Mouse (Mus musculus) forebrain, embryonic 12.5 days (tissue): ENCODE measurements around the gene Cdh23. TPM values are rescaled to one million over a fixed set of nuclear protein-coding genes. Genes with fewer than 3 reads are reported as not detected.
A peak's percentile ranks its signal among the peaks of the same experiment; 100 is the strongest.

Experiments used
- ATAC-seq: fragments of 200-750 bp; cut with Nextera tagmentation; 2 replicates; pipeline ENCODE4 v1.8.0; 2017; ENCODE audit warnings: moderate TSS enrichment; ENCODE audit not compliant: low FRiP score
- H3K27ac ChIP-seq: fragments of 300-500 bp; sonication (generic); 2 replicates; pipeline ENCODE4 v1.5.1; 2016; ENCODE audit warnings: mild to moderate bottlenecking
- H3K27me3 ChIP-seq: fragments of 300-500 bp; sonication (generic); 2 replicates; pipeline ENCODE4 v1.6.1; 2016; ENCODE audit warnings: mild to moderate bottlenecking
- H3K36me3 ChIP-seq: fragments of 300-500 bp; sonication (generic); replicated peaks from 2 replicates; pipeline ENCODE4 v1.6.1; 2016; ENCODE audit warnings: mild to moderate bottlenecking
- H3K4me1 ChIP-seq: fragments of 300-500 bp; sonication (generic); 2 replicates; pipeline ENCODE4 v1.6.1; 2016
- H3K4me2 ChIP-seq: fragments of 300-500 bp; sonication (generic); 2 replicates; pipeline ENCODE4 v1.6.1; 2016; ENCODE audit warnings: mild to moderate bottlenecking, moderate library complexity
- H3K4me3 ChIP-seq: fragments of 300-500 bp; sonication (generic); replicated peaks from 2 replicates; pipeline ENCODE4 v1.5.1; 2016; ENCODE audit warnings: mild to moderate bottlenecking
- H3K9ac ChIP-seq: fragments of 300-500 bp; sonication (generic); 2 replicates; pipeline ENCODE4 v1.6.1; 2016; ENCODE audit warnings: mild to moderate bottlenecking
- H3K9me3 ChIP-seq: fragments of 300-500 bp; sonication (generic); 2 replicates; pipeline ENCODE4 v1.6.1; 2016
- WGBS: fragments of 180-500 bp; shearing (Covaris S2); methylation state at CpG from one replicate; pipeline ENCODE4 v1.1.7; 2016; 5-methylcytosine and 5-hydroxymethylcytosine counted together
- polyA plus RNA-seq: library from polyadenylated mRNA; unstranded; fragments of >200 nt; fragmentation: Nextera tagmentation; extraction: Ambion mirVana; gene quantifications from 2 replicates; pipeline ENCODE4 v1.2.1, GENCODE M21; 2016

Gene Cdh23
- polyA plus RNA-seq, 1 experiment from 2014 or later = 2.5 TPM

DNA sequence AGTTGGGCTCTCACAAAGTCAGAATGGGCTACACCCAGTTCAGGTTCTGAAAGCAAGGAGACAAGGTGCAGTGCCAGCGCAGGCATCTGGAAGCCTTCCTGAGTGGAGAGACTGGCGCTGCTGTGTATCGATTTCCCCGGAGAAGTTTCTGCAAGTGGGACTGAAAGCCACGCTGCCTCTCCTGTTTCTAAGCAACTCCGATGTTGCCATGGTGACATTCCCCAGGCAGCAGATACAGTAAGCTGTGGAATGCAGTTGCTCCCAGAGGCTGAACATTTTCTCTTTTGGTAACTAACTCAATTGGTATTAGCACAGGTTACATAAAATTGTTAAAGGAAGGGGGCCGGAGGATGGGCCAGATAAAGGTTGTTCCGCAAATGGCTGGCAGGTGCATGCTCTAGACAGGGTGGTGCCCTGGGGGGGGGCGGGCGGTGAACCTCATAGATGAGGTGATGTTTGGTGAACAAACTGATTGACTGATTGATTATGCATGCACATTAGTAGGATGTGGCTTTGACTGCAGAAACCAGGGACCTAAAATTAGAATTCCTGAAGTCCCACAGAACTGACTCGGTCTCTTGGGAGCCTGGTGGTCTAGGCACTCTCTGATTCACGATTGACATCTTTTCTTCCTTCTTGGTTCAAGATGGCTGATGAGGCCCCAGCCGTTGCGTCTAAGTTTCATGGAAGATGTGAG, 410.5 kb downstream of the Cdh23 start:
- Histone ChIP-seq H3K9me3 (no peaks in the 10 kb centered on the region), H3K4me3 (peak overlapping the region; percentile 13), H3K27ac (peak overlapping the region; percentile 86), H3K27me3 (no peaks in the 10 kb centered on the region), H3K9ac (0 out of 2 replicates have a peak overlapping the region, but pooled peaks have one; percentile 36), H3K36me3 (0 out of 2 replicates have a peak, but pooled peaks cover 2% of the 10 kb centered on the region), H3K4me2 (peak overlapping the region; percentile 50), H3K4me1 (peaks cover 80% of the 10 kb centered on the region)
- ATAC-seq = peak; percentile 86
- 27% methylated on average over 14 of the region's 14 CpGs for WGBS

DNA sequence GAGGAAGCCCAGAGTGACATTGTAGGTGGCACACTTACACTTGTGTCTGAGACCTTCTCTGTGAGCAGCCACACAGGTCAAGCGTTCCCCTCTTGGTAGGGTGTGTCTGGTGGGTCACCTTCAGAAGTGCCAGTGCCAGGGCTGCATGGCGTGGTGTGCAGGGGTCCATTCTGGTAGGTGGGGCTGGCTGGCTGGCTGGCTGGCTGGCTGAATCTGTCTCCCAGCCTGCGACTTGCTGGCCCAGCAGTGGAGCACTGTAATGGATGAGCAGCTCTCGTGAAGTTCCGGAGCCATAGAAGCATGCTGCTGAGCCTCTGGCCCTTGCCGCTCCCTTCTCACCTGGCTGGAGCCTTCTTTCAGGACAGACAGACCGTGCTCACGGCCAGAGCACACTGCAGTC, 411.1 kb downstream of the Cdh23 start:
- H3K4me2 ChIP-seq = peak overlapping the region; percentile 50
- no peaks in the 10 kb centered on the region for H3K27me3 ChIP-seq
- peak overlapping the region; percentile 86 for H3K27ac ChIP-seq
- peaks cover 79% of the 10 kb centered on the region for H3K4me1 ChIP-seq
- peak; percentile 30; the same call in 1 of the 2 replicates for ATAC-seq
- H3K9me3 ChIP-seq = no peaks in the 10 kb centered on the region
- H3K4me3 ChIP-seq = peak overlapping the region; percentile 13
- peak overlapping the region; percentile 36; the same call in 1 of the 2 replicates for H3K9ac ChIP-seq
- H3K36me3 ChIP-seq = 0 out of 2 replicates have a peak, but pooled peaks cover 2% of the 10 kb centered on the region
- WGBS = 55% methylated on average over 8 of the region's 8 CpGs

DNA sequence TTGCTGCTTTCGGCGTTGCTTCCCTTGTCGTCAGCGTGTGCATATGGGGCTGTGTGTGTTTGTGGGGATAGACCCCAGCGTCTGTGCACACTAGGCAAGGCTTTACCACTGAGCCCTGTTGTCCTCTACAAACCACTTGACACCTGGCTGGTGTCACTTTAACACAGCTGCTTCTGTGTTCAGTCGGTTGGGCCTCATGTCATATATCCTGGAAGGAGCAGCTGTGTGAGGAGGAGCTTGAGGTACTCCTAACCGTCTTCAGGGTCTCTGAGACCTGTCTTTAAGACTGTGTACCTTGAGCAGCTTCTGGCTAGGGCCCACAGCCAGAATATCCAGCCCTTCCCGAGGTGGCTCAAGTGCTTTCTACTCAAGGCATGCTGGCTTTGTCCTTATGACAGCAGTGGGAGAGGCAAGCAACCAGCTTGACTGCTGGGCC, 411.6 kb downstream of the Cdh23 start:
- Histone ChIP-seq H3K4me2 (peak overlapping the region; percentile 50), H3K27ac (peak overlapping the region; percentile 86), H3K36me3 (0 out of 2 replicates have a peak, but pooled peaks cover 2% of the 10 kb centered on the region), H3K9ac (peak overlapping the region; percentile 36; the same call in 1 of the 2 replicates), H3K4me3 (no peak overlapping the region), H3K4me1 (peaks cover 79% of the 10 kb centered on the region), H3K9me3 (no peaks in the 10 kb centered on the region), H3K27me3 (no peaks in the 10 kb centered on the region)
- no peak for ATAC-seq
- WGBS = 51% methylated on average over 8 of the region's 8 CpGs

DNA sequence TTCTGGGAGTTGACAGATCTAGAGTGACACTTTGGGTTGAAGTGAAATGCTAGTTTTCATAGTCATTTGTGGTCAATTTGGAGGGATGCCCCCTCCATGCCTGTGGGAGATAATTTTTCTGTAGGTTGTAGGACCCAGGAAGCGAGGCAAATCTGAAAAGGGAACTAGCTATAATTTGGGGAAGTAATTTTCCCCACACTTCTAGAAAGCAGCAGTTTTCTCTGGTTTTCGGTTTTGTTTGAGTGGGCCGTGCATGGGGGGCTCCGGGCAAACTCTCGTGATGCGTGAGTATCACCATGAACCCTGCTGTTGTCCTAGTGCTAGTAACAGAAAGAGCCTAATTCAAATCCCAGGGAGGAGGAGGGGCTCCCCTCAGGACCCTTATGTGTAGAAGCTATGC, 412.0 kb downstream of the Cdh23 start:
- H3K4me1 ChIP-seq = peaks cover 79% of the 10 kb centered on the region
- peak overlapping the region; percentile 50; the same call in 1 of the 2 replicates for H3K4me2 ChIP-seq
- WGBS = 65% methylated on average over 6 of the region's 6 CpGs
- H3K4me3 ChIP-seq = no peak overlapping the region
- H3K27ac ChIP-seq = peak overlapping the region; percentile 86
- H3K27me3 ChIP-seq = no peaks in the 10 kb centered on the region
- no peak for ATAC-seq
- peaks cover 2% of the 10 kb centered on the region; the same call in 1 of the 2 replicates for H3K36me3 ChIP-seq
- H3K9me3 ChIP-seq = no peaks in the 10 kb centered on the region
- H3K9ac ChIP-seq = 0 out of 2 replicates have a peak overlapping the region, but pooled peaks have one; percentile 36

DNA sequence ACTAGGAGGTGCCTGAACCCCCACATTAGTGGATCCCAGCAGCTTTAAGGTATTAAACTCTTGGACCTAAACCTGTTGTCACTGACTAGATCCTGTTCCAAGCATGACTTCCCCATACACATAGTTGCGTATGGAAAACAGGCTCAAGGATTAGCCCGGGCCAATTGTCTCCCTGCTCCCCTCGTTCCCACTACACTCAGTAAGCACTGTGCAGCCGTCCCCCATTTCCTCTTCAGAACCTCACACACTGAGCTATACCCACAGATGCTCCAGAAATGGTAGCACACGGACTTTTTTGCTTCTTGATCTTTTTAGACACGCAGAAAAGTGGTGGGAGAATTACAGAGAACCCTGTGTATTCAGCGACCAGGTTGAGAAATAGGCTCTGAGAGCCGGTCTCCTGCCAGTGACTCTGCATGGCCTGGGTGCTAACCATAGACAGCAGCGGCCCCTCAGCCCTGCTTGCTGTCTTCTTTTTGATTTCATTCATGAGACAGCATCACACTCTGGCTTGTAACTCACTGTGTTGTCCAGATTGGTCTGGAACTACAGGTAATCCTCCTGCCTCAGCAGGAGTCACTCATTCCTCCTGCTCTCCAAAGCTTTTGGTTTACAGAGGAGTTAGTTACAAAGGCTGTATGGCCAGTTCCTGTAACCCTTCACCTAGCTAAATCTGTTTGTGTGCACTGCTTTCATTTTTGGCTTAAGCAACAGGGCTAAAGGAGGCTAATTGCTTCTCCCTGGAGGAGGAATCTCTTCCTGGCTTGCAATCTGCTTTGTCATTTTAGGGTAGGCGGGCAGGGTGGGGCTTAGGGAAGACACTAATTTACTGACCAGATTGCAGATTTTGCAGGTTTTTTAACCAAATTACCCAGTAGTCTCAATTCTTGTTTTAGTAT, 413.9 kb downstream of the Cdh23 start:
- no peak for ATAC-seq
- no peaks in the 10 kb centered on the region for H3K9me3 ChIP-seq
- whole genome bisulfite sequencing = 76% methylated on average over 10 of the region's 10 CpGs
- H3K9ac ChIP-seq = no peak overlapping the region
- H3K27me3 ChIP-seq = no peaks in the 10 kb centered on the region
- H3K4me1 ChIP-seq = peaks cover 86% of the 10 kb centered on the region
- peaks cover 2% of the 10 kb centered on the region; the same call in 1 of the 2 replicates for H3K36me3 ChIP-seq
- no peak overlapping the region for H3K4me3 ChIP-seq
- H3K4me2 ChIP-seq = no peak overlapping the region
- H3K27ac ChIP-seq = no peak overlapping the region

DNA sequence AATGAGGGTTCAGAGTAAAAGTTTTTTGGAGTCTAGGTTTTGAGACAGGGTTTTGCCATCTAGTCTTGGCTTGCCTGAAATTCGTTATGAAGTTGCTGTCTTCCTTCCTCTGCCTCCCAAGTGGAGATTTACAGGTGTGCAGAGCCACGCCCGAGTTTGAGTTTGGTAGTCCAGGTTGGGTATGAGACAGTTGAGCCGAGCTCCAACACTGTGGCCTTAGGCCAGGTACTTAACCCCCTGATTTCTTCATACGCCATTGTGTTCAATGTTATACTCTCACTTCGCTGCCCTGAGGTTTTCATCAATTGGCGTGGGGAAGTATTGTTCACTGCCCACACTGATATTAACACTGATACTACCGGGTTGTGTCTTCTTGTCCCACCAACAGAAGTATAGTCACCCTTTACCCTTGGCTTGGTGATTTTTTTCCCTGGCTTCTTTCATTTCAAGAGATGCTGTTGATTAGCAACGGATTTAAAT, 414.7 kb downstream of the Cdh23 start:
- Histone ChIP-seq H3K36me3 (peaks cover 2% of the 10 kb centered on the region; the same call in 1 of the 2 replicates), H3K27ac (no peak overlapping the region), H3K9ac (no peak overlapping the region), H3K4me3 (no peak overlapping the region), H3K4me2 (no peak overlapping the region), H3K4me1 (peaks cover 87% of the 10 kb centered on the region), H3K9me3 (no peaks in the 10 kb centered on the region), H3K27me3 (no peaks in the 10 kb centered on the region)
- no peak for ATAC-seq
- WGBS = 87% methylated on average over 9 of the region's 9 CpGs

DNA sequence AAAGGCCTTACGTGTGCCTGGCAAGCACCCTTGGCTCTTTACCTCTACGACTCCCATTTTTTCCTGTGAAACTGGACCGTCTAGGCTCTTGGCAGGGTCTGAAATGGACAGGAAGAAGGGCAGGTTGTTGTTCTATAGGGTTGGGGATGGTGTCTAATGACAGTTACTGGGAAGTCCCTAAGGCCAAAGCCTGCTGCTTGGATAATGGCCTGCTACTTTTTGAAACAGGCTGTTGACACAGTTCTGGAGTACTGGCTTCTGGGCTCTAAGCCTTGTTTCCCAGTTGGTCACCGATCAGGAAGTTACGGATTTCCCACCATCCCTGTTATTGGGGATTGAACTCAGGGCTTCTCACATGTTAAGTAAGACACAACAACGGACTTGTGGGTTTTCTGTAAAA, 415.9 kb downstream of the Cdh23 start:
- no peaks in the 10 kb centered on the region for H3K27me3 ChIP-seq
- H3K9me3 ChIP-seq = no peaks in the 10 kb centered on the region
- peaks cover 75% of the 10 kb centered on the region for H3K4me1 ChIP-seq
- no peak overlapping the region for H3K27ac ChIP-seq
- no peak overlapping the region for H3K4me3 ChIP-seq
- H3K4me2 ChIP-seq = peak overlapping the region; percentile 21; the same call in 1 of the 2 replicates
- ATAC-seq = no peak
- no peak overlapping the region for H3K9ac ChIP-seq
- WGBS = 95% methylated on average over 6 of the region's 6 CpGs
- peaks cover 2% of the 10 kb centered on the region; the same call in 1 of the 2 replicates for H3K36me3 ChIP-seq

DNA sequence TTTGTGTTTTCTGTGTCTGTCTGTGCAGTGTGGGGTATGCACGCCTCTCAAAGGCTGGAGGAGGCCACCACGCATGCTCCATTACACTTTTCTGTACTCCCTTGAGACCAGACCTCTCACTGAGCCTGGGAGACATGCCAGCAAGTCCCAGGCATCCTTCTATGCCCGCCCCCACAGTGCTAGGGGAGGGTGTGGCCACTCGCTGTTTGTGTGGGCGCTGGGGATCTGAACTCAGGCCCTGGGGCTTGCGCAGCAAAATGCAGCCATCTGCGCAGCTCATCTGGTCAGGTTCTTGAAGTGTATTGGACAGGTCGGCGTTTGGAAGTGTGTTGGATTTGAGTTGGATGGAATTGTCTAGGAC, 416.4 kb downstream of the Cdh23 start:
- peaks cover 2% of the 10 kb centered on the region; the same call in 1 of the 2 replicates for H3K36me3 ChIP-seq
- ATAC-seq = no peak
- WGBS = 93% methylated on average over 9 of the region's 9 CpGs
- H3K27me3 ChIP-seq = no peaks in the 10 kb centered on the region
- peak overlapping the region; percentile 21; the same call in 1 of the 2 replicates for H3K4me2 ChIP-seq
- H3K9me3 ChIP-seq = no peaks in the 10 kb centered on the region
- peaks cover 70% of the 10 kb centered on the region for H3K4me1 ChIP-seq
- no peak overlapping the region for H3K27ac ChIP-seq
- no peak overlapping the region for H3K9ac ChIP-seq
- no peak overlapping the region for H3K4me3 ChIP-seq

DNA sequence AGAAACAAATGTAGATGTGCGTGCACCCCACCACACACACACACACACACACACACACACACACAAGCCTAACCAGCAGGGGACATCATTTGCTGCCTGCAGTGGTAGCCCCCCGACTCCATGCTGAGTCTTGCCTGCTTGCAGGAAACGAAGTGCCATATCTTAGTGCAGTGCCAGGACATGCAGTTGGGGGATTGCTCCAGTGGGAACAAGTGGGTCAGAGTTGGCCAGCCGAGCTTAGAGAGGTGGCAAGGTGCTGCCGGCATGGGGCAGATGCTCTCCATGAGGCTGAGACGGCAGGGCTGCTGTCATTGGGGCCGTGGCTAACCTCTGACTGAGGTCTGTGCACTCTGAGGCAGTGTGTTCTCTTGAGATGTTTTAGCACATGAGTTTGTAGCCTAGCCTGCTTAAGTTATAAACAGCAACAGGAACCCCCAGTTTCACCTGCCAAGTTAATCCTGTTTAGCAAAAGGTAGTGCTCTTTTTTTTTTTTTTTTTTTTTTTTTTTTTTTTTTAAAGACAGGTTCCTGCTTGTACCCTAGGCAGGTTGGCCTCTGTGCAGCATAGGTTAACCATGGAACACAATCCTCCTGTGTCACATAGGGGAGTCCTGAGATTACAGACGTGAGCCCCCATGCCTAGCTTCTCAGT, 416.9 kb downstream of the Cdh23 start:
- no peak overlapping the region for H3K27ac ChIP-seq
- H3K9me3 ChIP-seq = no peaks in the 10 kb centered on the region
- peaks cover 65% of the 10 kb centered on the region for H3K4me1 ChIP-seq
- no peaks in the 10 kb centered on the region for H3K27me3 ChIP-seq
- WGBS = 76% methylated on average over 8 of the region's 8 CpGs
- peak overlapping the region; percentile 92 for H3K4me2 ChIP-seq
- no peak overlapping the region; the same call in none of the 2 replicates for H3K4me3 ChIP-seq
- peaks cover 2% of the 10 kb centered on the region; the same call in 1 of the 2 replicates for H3K36me3 ChIP-seq
- peak overlapping the region; percentile 25; the same call in 1 of the 2 replicates for H3K9ac ChIP-seq
- no peak for ATAC-seq

DNA sequence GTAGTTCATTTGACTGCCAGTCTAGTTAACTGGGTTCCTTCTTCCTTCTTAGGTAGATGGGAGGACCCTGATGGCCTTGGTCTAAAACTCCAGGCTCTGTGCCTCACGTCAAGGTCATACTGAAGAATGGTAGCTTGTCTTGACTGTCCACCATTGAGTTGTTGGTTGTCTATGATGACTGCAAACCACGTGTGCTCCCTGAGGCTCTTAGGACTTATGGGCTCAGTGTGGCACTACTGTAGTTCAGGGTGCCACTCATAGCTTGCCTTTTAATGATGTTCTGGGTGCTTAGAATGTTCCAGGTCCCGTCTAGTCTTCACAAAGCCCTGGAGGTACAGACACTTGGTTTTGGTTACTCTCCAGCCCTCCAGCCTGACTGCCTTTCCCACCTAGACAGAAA, 417.5 kb downstream of the Cdh23 start:
- Histone ChIP-seq H3K9me3 (no peaks in the 10 kb centered on the region), H3K4me3 (peak overlapping the region; percentile 79; the same call in 1 of the 2 replicates), H3K4me2 (peak overlapping the region; percentile 92), H3K9ac (peak overlapping the region; percentile 25; the same call in 1 of the 2 replicates), H3K4me1 (peaks cover 59% of the 10 kb centered on the region), H3K36me3 (peaks cover 2% of the 10 kb centered on the region; the same call in 1 of the 2 replicates), H3K27me3 (no peaks in the 10 kb centered on the region), H3K27ac (no peak overlapping the region)
- 89% methylated on average over 3 of the region's 3 CpGs for WGBS
- no peak for ATAC-seq

DNA sequence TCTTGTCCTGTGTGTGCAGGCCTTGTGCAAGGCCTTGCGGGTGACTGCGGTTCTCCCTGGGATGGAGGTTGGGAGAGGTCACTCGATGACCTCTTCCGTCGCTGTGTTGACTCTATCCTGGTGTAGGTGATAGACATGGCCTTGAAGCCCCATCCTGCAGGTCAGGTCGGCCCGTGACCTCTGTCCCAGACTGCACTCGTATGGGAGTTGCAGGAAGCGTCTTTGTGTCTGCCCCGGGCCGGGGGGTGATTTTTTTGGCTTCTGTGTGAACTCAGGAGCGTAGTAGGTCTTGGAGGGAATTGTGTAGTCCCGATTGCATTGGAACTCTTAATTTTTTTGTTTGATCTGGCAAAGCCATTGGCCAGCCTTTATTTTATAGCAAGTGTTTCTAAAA, 418.3 kb downstream of the Cdh23 start:
- 8% methylated on average over 13 of the region's 13 CpGs for WGBS
- Histone ChIP-seq H3K4me2 (peak overlapping the region; percentile 92), H3K27ac (peak overlapping the region; percentile 92), H3K4me3 (peak overlapping the region; percentile 79), H3K9me3 (no peaks in the 10 kb centered on the region), H3K27me3 (no peaks in the 10 kb centered on the region), H3K4me1 (peaks cover 53% of the 10 kb centered on the region), H3K36me3 (no peaks in the 10 kb centered on the region; the same call in 1 of the 2 replicates), H3K9ac (peak overlapping the region; percentile 85)
- no peak for ATAC-seq
